Mouse (Mus musculus): ENCODE data around the gene Lhfp. TPM values are rescaled to one million over a fixed set of nuclear protein-coding genes. Genes with fewer than 3 reads are reported as not detected.
"Not testable (repeated sequence)": the region's sequence is repeated elsewhere in the genome, so short reads cannot be mapped to it uniquely, and the experiment has no call there.

The Lhfp gene
- total RNA-seq, 2 experiments from 2014 or later: 1.4 TPM; not detected in 1

DNA sequence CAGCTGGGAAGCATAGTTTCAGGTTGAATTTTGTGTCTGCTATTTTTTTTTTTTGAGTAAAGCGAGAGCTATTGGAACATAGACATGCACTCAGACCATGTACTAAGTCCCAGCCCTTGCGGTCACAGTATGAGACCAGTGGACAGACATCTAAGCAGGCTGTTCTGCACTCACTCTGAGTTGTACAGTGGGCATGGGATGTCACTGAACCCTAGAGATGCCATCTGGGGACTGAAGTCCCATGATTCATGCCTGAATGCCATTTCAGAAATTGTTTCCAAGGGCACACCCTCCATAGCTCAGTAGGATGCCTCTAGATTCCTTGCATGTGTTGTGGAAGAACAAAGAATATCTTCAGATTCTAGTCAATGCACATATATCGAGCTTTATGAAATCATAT lies 164.4 kb downstream of the Lhfp start:
- ATAC-seq (replicated peaks; ENCODE audit: low FRiP score, poor library complexity, severe bottlenecking): no peak

DNA sequence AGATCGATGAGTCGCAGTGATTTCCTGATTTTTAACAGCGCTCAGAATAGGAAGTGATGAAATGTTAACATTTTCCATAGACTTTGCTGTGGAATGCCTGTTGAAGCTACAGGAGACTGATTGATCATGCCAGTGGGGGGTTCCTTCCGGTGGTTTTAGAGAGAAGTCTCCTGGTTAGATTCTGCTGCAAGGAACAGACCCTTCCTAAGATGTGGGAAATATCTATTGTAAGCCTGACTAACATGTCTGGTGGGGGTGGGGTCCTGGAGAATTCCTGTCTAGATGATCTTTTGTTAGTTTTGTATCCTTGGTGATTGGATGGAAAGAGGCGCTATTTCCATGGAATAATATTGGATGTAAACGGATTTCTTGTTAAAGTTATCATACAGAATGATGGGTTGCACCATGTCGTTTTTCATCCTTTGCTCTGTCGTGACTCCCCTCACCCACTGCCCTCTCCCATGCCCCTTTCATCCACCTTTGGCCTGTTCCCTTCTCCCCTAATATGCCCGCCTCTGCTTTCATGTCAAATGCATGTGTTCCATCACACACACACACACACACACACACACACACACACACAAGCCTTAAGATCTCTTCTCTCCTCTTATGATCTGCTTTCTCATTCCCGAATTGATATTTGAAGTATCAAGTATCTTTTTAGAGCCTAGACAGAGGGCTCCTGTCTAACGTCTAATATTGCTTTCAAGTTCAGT lies 165.3 kb downstream of the Lhfp start:
- no peak for ATAC-seq (replicated peaks; ENCODE audit: low FRiP score, poor library complexity, severe bottlenecking)

DNA sequence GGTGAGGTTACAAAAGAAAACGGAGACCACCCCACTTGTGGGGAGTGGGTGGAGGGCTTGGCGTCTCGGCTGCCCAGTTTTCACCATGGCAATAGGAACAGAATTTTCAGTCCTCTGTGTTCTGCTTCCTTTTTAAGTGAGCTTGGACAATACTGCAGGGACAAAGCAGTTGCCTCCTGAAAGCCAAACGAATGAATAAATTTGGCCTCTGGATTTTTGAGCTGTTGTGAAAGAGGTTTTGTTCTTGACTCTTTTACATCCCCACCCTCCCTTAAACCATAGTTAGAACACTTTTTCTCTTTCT lies 165.8 kb downstream of the Lhfp start:
- no peak for ATAC-seq (replicated peaks; ENCODE audit: low FRiP score, poor library complexity, severe bottlenecking)

DNA sequence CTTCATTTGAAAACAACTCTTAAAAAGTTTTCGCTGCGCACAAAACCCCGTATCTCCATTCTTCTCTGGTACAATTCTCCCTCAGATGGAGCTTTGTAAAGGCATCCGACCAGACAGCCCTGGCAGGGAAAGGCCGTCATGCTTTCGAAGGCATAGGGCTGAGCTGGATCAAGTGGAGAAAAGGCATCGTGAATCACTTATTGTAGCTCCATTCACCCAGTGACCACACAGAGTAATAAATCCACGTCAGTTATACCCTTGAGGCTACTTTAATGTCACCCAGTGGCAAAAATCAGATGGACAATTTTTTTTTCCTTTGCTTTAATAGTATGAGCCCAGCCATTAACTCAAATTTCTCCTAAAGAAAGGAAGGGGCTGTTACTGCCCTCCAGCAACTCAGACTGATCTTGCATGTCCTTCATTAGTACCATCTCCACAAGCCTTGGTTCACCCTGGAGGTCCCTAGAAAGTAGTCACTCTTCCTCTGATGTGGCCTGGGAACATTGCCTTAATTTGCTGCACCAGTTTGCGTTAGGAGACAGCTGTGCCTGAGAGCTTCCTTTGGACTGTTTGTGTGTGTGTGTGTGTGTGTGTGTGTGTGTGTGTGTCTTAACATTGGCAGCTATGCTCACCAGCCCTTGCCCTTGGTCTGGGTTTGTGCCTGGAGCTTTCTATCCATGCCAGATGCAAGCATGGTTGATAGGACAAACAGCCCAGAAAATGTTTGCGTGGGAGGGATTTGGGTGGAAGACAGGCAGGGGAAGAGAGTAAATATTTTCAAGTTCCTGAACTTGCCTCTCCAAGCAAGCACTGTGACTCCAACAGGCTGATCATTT lies 169.6 kb downstream of the Lhfp start:
- no peak for ATAC-seq (replicated peaks; ENCODE audit: low FRiP score, poor library complexity, severe bottlenecking)

DNA sequence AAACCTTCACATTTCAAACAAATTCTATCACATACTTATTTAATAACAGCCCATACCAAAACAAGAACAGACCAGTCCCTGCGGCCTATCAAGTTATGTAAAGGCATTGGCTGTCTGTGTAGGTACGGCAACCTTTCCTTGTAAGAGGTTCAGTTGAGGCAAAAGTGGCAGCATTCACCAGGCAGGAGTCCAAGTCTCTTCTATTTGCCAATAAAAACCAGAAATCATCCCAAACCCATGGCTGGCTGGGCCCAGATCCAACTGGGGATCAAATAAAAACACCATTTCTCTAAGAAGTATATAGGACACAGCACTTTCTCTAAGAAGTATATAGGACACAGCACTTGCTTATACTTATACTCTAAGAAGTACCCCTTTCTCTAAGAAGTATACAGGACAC lies 171.3 kb downstream of the Lhfp start:
- no peak for ATAC-seq (replicated peaks; ENCODE audit: low FRiP score, poor library complexity, severe bottlenecking)

DNA sequence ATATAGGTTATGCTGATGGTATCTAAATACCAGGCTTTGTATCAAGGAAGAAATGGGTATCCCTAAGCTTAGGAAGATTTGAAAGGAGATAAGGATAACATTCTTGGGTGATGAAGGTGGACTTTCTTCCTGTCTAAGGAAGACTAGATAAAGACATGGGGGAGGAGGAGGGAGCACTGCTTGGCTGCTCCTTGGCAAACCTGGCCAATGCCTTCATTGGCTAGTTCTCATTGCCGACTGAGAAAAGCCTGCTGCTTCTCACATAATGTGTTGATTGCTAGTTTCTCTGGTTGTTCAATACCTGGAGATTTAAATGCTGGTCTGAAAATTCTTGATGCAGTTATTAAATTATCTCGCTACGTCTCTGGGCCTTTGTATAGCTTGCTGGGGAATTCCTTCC lies 172.0 kb downstream of the Lhfp start:
- ATAC-seq (replicated peaks; ENCODE audit: low FRiP score, poor library complexity, severe bottlenecking): no peak

DNA sequence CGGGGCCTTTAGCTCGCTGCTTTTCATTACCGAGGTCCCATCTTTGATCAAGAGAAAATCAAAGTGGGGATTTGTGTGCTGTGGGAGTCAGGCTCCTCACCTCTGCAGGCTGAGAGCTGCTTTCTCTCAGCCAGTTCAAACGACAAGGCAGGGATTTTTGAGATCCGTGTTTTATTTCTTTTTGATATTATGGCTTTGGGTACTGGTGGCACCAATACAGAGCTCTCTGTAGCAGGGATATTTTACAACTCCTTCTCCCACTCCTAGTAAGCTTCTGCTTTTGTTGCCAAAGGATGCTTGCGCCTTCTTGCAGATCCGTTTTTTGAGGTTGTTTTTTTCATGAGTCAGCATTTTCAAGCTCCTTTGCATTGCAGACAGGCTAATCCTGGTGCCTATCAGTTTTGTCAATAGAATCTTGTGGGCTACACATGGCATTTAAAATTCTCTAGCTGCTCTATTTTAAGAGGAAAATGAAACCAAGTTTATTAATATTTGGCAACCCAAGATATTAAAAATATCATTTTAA lies 172.5 kb downstream of the Lhfp start:
- ATAC-seq (replicated peaks; ENCODE audit: low FRiP score, poor library complexity, severe bottlenecking): no peak

DNA sequence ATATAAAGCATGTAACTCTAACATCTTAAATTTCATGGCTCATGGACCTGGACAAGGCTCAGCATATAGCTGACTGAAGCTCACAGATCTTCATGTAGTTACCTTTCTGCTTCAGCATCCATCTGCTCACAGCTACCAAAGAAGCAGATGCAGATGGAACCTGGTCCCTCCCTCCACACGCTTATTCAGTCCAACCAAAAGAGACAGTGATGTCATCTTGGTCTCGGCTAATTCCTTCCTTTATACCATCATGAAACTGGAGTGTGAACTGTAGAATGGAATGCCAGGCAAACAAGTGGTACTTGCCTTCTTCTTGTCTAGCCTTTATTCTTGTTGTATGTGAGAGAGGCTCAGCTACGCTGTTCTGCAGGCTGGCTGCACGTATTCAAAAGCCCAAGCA lies 173.1 kb downstream of the Lhfp start:
- ATAC-seq (replicated peaks; ENCODE audit: low FRiP score, poor library complexity, severe bottlenecking): no peak

DNA sequence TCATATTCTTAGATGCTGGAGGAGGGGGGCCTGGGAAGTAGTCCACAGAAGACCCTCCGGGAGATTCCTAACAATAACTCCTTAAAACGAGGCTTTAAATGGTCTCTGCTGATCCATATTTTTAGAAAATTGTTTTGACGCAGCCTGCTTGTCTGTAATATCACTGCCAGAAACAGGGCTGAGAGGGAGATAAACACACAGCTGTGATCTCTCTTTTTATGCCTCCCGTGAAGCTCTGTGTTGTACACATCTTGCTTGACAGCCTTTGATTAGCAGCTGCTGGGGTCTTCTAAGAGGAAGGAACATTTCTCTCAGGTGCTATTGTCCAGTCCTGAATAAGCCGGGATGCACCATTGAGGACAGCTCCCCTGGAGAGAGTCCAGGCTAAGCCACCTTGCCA lies 176.4 kb downstream of the Lhfp start:
- no peak for ATAC-seq (replicated peaks; ENCODE audit: low FRiP score, poor library complexity, severe bottlenecking)

DNA sequence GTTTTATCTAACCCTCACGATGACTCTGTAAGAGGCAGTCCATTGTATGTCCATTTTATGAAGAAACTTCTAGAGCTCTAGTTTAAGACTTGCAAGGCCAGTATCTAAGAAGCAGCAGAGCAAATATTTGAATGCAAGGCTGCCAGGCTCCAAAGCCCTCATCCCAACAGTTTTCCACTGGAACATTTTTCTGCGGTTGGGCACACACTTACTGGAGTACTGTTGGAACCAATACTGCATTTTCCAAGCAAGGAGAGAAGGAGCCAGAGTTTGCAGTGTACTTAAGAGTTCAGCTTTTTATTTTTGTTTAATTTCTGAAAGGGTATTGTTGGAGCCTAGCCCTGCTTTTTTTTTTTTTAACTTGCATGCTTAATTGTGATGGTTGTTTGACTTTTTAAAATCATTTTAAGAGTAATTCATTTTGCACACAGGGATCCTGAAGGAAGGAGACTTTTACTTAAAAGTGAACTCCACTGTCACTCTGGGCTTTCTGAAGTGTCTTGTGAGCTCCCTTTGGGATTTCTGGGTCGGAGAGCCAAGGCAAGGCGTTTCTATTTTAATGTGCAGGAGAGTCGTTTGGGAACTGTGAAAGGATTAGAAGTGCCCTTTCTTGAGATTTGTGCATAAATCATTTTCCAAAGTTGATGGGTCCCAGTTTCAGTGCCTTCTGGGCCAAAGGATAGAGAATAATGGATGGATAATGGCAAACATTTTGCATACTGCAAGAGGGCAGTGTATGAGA lies 180.4 kb downstream of the Lhfp start:
- ATAC-seq (replicated peaks; ENCODE audit: low FRiP score, poor library complexity, severe bottlenecking): no peak

DNA sequence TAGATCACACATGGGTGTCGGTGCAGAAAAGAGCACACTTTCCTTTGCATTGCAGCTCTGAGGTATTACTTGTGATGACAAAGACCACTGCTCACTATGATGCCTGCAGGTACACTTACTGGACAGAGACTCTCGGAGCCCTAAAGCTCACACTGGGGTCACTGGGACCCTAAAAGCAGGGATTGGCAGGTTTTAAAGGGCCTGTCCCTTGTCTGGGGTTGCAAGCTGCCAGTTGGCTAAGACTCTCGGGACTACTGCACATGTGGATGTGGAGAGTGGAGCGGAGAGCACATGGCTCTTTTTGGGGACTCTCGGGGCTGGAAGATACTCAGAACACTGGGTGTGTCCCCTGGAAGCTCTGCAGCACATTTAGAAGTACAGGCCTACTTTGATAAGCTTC lies 182.8 kb downstream of the Lhfp start:
- no peak for ATAC-seq (replicated peaks; ENCODE audit: low FRiP score, poor library complexity, severe bottlenecking)

DNA sequence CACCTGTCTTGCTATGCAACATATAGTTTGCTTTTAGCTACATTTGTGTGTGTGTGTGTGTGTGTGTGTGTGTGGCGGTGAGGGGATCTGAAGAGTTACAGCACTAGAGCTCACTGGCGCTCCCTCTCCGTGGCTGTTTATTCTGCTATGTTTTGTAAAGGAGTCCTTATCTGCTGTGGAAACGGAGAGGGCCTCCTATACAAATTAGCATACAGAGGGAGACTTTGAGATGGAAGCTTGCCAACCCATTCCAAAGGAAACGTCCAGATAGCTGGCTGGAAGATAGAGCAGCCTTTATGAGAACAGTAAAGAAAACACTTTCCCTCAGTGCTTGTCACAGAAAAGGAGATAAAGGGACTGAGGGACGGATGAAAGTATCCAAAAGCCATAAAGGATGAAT lies 184.4 kb downstream of the Lhfp start:
- ATAC-seq (replicated peaks; ENCODE audit: low FRiP score, poor library complexity, severe bottlenecking): no peak

DNA sequence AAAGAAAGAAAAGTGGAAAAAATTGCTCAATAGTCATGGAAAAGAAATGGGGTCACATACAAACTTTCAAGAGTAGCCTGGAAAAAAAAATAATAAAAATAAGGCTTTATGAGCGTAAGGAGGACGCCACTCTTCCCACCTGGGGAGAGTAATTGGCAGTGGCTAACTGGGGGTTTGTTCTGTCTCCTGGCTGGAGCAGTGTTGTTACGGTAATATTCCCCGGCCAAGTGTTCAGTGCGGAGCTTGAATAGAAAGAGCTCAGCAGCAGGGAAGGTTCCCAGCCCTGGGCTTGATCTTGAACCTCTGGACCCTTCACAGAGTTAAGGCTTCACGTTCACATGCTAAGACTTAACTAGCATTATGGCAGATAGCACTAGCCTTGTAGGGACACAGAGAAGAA lies 184.9 kb downstream of the Lhfp start:
- no peak for ATAC-seq (replicated peaks; ENCODE audit: low FRiP score, poor library complexity, severe bottlenecking)

DNA sequence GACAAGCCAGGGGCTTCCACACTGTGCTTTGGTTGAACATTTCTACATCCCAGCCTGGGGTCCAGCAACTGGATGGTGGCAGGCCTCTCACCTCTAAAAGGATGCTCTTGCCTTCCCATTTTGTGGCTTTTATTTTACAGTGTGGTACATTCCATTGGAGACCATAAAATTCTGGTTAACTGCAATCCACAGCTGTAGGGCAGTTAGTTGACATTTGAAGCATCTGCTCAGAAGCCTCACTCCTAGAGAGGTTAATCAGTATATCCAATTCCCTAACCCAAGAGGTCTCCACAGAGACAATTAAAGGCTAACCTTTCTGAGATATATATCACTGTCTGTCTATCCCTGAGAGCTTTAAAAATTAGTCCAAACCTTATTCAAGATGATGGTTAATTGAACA lies 186.5 kb downstream of the Lhfp start:
- ATAC-seq (replicated peaks; ENCODE audit: low FRiP score, poor library complexity, severe bottlenecking): no peak

DNA sequence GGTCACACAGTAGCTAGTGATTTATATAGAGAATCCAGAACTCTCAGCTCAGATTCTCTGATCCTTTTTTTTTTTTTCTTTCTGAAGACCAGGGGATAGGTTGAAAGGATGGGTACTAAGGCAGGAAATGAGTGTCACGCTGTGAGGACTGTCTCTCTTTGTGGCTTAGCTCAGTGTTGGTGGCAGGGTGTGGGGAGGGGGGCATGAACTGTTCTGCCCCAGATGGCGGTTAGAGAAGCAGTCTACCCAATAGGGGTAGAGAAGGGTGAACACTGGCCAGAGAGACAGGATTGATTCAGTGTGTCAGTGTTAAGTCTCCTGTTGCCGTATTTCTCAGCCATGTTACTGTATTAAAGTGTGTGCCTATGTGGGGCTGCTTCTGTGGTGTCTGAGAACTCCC lies 189.2 kb downstream of the Lhfp start:
- no peak for ATAC-seq (replicated peaks; ENCODE audit: low FRiP score, poor library complexity, severe bottlenecking)

DNA sequence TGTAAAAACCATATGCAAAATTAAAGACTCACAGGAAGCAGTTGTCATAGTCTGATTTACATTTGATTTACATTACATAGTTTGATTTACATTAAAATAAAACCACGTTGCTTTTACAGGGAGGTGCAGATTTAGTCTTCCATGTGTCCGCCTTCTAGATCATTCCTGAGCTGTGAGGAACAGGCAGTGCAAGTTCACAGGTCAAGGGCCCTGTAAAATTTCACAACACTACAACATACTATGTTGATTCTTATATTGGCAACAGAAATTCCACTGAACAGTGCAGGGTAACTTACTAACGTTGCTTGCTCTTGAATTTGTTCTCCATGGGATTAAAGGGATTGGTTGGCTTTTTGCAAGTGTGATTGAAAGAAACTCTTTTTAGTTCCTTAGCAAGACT lies 189.8 kb downstream of the Lhfp start:
- ATAC-seq (replicated peaks; ENCODE audit: low FRiP score, poor library complexity, severe bottlenecking): no peak

DNA sequence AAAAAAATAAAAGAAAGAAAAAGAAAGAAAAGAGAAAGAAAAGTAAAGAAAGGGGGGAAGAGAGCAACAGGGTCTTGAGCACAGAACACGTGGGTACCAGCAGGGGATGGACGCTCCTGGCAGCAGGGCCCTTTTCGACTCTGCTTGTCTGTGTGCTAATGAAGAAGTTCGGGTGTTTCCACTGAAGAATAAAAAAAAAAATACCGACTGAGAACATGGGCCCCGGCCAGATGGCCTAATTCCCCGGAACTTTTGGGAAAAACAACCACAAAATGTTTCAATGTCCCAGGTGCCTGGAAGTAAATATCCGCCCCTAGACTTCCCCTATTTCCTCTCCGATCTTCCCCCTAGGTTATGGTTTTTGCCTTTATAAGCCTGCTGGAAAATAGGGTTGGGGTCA lies 191.1 kb downstream of the Lhfp start:
- ATAC-seq (replicated peaks; ENCODE audit: low FRiP score, poor library complexity, severe bottlenecking): not testable (repeated sequence)

DNA sequence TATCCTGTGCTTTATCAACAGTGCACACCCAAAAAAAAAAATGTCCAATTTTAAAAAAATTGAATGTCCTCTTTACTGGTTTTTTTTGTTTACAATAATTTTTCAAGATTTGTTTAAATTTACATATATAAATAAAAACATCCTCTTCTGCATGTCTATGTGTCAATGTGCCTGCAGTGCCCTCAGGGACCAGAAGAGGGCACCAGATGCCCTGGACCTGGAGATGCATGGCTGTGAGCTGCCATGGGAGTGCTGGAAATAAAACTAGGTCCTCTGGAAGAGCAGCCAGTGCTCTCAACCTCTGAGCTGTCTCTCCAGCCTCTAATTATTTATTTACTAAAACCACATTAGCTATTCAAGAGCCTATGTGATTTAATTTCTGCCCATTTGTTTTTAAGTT lies 193.4 kb downstream of the Lhfp start:
- ATAC-seq (replicated peaks; ENCODE audit: low FRiP score, poor library complexity, severe bottlenecking): no peak

DNA sequence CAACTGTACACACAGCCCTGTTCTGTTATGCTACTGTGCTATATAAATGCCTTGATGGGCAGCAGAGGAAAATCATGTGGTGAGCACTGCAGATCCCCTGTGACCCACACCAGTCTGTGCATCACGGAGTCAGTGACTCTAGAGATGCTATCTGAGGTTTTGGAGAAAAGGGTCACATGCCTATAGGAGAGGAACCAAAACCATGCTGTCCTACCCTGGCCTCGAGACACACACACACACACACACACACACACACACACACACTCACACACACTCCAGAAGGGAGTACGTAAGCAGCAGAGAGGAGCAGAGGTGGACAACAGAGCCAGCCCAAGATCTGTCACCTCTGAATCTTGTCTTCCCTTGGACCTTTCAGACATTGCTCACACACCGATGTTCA lies 195.1 kb downstream of the Lhfp start:
- no peak for ATAC-seq (replicated peaks; ENCODE audit: low FRiP score, poor library complexity, severe bottlenecking)

DNA sequence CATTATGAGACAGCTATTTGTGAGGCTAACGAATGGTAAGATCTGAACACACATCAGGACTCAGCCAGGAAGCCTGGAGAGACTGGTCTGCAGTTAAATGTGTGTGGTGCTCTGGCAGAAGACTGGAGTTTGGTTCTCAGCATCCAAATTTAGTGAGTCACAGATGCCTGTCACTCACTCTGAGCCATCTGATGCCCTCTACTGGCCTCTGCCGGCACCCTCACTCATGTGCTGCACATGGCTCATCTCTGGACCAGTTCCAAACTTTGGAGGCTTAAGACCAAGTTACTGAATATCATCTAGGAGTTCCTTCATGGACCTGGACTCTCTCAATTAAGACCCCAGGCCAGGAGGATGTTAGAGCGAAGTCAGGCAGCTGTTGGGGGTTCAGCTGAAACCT lies 198.8 kb downstream of the Lhfp start:
- no peak for ATAC-seq (replicated peaks; ENCODE audit: low FRiP score, poor library complexity, severe bottlenecking)

All from erythroid progenitor cell, adult 5-6 weeks (primary cell).